Mouse (Mus musculus) heart, postnatal 14 days (tissue): ENCODE data around the gene Smarcb1. TPM values are rescaled to one million over a fixed set of nuclear protein-coding genes. Genes with fewer than 3 reads are reported as not detected.
A peak's percentile ranks its signal among the peaks of the same experiment; 100 is the strongest.

Experiments used
- DNase-seq, 2 experiments: peaks; one replicate each; pipeline ENCODE4 v3.0.0; 2021 to 2022
- intact Hi-C: fragments of 180-260 bp; cut with DNase I; formaldehyde crosslinking; loops from one replicate; pipeline ENCODE4 v1.15.1; 2025
- total RNA-seq, 2 experiments: library from RNA; stranded (reverse); gene quantifications; 2 replicates each; pipeline ENCODE4 v1.2.3; 2021

Gene Smarcb1
- total RNA-seq, 2 experiments from 2014 or later: 26.1 to 29.1 TPM

- DNase-seq: peak; percentile 84 to 92
- intact Hi-C loops: loop anchor here (5.0 kb wide), 1 partner anchor 223 kb away; no protein-coding TSS in a partner anchor
Observed at GRCm38 (mm10) chr10:75859786-75860470, 61.5 kb downstream of the Smarcb1 start, which contains the start of gene Mif. Mif (minus strand) TSS chr10:75860240.

DNA sequence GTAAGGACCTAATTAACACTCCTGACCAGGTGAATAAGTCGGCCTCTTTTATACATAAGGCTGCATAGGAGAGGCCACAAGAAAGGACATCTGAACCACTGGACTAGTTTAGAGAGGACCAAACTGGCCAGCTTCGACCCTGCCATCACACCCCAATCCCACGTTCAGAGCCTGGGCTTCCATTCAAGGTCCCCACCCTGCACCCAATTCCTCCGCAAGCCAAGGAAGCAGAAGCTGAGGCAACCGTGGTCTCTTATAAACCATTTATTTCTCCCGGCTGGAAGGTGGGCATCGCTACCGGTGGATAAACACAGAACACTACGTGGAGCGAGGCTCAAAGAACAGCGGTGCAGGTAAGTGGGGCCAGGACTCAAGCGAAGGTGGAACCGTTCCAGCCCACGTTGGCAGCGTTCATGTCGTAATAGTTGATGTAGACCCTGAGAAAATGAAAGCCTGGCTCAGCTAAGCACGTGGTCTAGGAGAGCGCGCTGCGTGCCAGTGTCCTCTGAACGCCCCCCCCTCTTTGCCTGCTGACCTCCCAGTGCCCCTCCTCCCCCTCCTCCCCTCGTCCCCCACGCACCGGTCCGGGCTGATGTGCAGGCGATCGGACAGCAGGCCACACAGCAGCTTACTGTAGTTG is 62.2 kb downstream of the Smarcb1 start:
- intact Hi-C loops: loop anchor here (5.0 kb wide), 1 partner anchor 222 kb away; no protein-coding TSS in a partner anchor
- no peak for DNase-seq

- intact Hi-C loops: loop anchor here (5.0 kb wide), 1 partner anchor 220 kb away; no protein-coding TSS in a partner anchor
- DNase-seq: no peak
Observed at GRCm38 (mm10) chr10:75857598-75857997, 63.8 kb downstream of the Smarcb1 start.

- intact Hi-C loops: loop anchor here (5.0 kb wide), 1 partner anchor 220 kb away; no protein-coding TSS in a partner anchor
- DNase-seq: no peak
Observed at GRCm38 (mm10) chr10:75856976-75857375, 64.4 kb downstream of the Smarcb1 start.

DNA sequence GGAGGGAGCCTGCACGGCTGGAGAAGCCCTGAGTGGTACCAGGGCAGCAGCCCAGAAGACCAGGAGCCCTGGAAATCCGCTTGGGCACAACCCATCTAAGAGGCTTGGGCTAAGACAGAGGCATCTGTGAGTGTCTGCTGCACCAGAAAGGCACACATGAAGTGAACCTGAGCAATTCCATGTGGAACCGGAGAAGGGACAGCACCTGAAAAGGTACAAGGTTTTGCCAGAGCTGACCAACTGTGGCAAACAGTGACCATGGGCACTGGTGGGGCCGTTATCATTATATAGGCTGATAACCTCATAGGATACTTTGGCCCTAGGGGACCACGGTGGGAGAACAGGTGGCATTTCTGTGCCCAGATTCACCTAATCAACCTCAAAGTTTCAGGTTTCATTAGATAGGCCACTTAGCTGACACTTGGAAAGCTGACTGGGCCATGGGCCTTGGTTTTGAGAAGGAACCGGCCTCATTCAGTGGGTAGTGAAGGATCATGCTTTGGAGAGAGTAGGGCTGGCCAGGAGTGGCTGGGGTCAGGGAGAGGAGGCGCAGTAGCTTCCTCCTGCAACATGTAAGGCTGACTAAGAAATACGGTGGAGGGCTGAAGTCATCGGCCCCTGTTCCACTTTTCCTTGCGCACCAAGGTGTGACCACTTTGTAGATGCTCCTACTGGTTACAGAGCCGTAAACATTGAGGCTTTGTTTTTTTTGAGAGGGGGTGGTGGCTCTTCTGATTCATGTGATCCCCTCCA is 65.1 kb downstream of the Smarcb1 start:
- intact Hi-C loops: loop anchor here (5.0 kb wide), 1 partner anchor 219 kb away; no protein-coding TSS in a partner anchor
- no peak for DNase-seq

GRCm38 (mm10) chr10:75855416-75855981 is 65.9 kb downstream of the Smarcb1 start:
- intact Hi-C loops: loop anchor here (5.0 kb wide), 1 partner anchor 218 kb away; no protein-coding TSS in a partner anchor
- no peak for DNase-seq

DNA sequence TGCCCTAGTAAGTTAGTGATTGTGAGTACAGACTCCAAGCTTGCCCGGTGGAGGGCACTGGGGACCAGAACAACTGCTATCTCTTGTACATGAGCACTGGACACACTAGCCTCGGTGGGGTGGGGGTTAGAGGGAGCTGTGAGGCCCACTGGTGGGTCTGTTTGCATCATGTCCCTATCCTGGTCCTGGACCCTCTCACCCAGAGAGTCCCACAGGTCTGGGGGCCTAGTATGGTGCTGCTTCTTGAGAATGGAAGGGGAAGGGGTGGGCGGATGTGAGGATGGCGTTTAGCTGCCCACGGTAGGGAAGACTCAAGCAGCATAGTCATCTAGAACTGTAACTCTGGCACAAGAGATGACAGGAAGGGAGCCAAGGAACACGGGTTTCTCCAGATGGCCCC is 66.6 kb downstream of the Smarcb1 start:
- intact Hi-C loops: loop anchor here (5.0 kb wide), 2 partner anchors 217 to 267 kb away; partner anchors contain the start of gene Ggt5
- no peak for DNase-seq

DNA sequence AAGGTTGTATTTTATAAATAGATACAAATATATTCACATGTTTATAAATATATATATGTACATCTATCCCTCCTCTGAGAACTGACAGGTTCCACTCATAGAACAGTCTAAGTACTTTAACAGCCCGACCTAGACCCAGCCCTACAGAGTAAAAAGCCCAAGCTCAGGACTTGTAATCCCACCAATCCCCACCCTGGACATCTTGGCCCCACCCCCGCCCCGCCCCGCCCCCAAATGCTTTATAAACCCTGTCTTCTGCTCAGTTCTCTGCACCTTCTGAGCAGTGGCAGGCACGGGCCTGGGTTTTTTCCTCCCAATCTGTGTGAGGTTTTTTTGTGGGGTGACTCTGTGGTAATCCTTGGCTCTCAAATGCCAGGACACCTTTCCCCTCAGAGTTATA is 67.3 kb downstream of the Smarcb1 start:
- intact Hi-C loops: loop anchor here (5.0 kb wide), 1 partner anchor 267 kb away; the partner anchor contains the start of gene Ggt5
- no peak for DNase-seq

GRCm38 (mm10) chr10:75853452-75853851 is 68.0 kb downstream of the Smarcb1 start:
- intact Hi-C loops: loop anchor here (1.0 to 5.0 kb wide), 2 partner anchors 109 to 266 kb away; partner anchors contain the start of gene Ggt5
- DNase-seq: peak; percentile 81 to 90

- intact Hi-C loops: loop anchor here (1.0 to 5.0 kb wide), 2 partner anchors 108 to 265 kb away; partner anchors contain the start of gene Ggt5
- DNase-seq: no peak
Observed at GRCm38 (mm10) chr10:75852539-75853125, 68.8 kb downstream of the Smarcb1 start.

DNA sequence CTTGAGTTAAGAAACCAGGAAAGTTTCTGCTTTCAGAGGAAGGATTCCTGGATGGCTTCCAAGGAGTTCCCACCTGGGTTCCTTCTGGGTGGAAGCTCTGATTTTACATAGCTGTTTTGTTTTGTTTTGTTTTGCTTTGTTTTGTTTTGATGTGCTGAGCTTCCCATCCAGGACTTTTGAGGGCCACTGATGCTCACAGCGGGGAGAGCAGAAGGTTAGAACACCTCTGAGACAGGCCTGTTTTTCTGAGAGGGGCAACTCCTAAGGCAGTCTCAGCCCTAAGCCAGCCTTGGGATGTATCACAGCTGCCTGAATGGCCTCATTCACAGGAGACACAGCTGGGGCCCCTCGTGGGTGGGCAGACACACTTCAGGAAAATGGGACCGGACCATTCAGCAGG is 69.7 kb downstream of the Smarcb1 start:
- no peak for DNase-seq
- intact Hi-C loops: loop anchor here (5.0 kb wide), 1 partner anchor 264 kb away; the partner anchor contains the start of gene Ggt5

DNA sequence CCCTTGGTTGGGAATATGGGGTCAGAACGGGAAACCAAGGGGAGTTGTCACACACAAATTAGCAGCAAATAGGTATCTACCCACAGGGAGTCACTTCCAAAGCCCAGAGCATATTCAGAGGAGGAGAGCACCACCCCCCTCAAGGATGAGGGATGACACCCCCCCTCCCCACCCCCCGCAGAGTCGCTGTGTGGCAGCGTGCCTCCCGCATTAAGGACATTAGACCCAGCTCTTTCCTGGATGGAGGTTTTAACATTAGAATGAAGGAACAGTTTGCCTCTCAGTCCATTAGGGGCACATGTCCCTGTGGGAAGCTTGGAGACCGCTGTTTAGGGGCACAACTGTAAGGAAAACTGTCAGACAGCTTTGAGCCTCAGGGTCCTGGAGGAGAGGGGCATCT is 70.3 kb downstream of the Smarcb1 start:
- DNase-seq: no peak
- intact Hi-C loops: loop anchor here (5.0 kb wide), 1 partner anchor 264 kb away; the partner anchor contains the start of gene Ggt5

DNA sequence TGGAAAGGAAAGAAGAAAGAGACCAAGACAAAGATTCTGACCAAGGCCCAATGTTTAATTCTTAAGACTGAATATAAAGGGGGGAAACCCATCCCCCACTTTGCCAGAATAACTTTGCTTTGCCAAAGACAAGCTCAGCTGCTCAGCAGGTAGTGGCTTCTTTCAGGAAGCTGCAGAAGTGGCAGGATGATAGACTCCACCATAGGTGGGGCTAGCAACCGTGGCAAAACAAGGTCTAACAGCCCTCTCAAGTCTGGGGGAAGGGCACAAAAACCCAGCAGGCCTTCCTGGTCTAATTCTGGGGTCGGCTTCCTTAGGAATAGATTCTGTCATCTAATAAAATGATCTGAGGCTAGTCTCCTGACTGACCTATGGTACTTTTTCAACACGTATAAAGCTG is 73.0 kb downstream of the Smarcb1 start:
- intact Hi-C loops: no loop called here
- no peak for DNase-seq

Other genes with a start within 250 kb of the Smarcb1 start
- 10 to 100 TPM; 23.0 to 24.8 TPM for gene Cabin1, start 157.3 kb downstream of the Smarcb1 start, total RNA-seq
- gene Ddt, start 148.2 kb downstream of the Smarcb1 start, total RNA-seq: 10 to 100 TPM; 44.8 to 61.1 TPM
- not detected for gene Gm20441, start 140.7 kb downstream of the Smarcb1 start, total RNA-seq
- gene Gstt3, start 140.2 kb downstream of the Smarcb1 start, total RNA-seq: 1 to 10 TPM; 1.8 to 4.3 TPM
- gene Gstt1, start 123.0 kb downstream of the Smarcb1 start, total RNA-seq: 1 to 10 TPM; 7.0 to 9.1 TPM
- gene Gstt4, start 99.1 kb downstream of the Smarcb1 start, total RNA-seq: not detected
- 10 to 100 TPM in 1 of 2 experiments, 1 to 10 TPM in 1; 9.4 to 12.1 TPM for gene Gstt2, start 84.2 kb downstream of the Smarcb1 start, total RNA-seq
- 100 to 1,000 TPM; 215 to 220 TPM for gene Mif, start 61.4 kb downstream of the Smarcb1 start, total RNA-seq
- under 1 TPM in 1 of 2 experiments, not detected in 1; 0.51 TPM for gene Derl3, start 28.2 kb downstream of the Smarcb1 start, total RNA-seq
- gene Chchd10, start 11.5 kb upstream of the Smarcb1 start, total RNA-seq: 1,000 to 10,000 TPM; 1,290 to 1,409 TPM
- 1 to 10 TPM; 5.0 to 9.7 TPM for gene Mmp11, start 14.9 kb upstream of the Smarcb1 start, total RNA-seq
- gene Gm867, start 19.1 kb upstream of the Smarcb1 start, total RNA-seq: under 1 TPM in 1 of 2 experiments, not detected in 1; 0.24 TPM
- gene Vpreb3, start 21.4 kb upstream of the Smarcb1 start, total RNA-seq: under 1 TPM in 1 of 2 experiments, not detected in 1; 0.65 TPM
- gene Gm5134, start 32.9 kb upstream of the Smarcb1 start, total RNA-seq: not detected
- 1 to 10 TPM; 8.6 to 9.5 TPM for gene Zfp280b, start 111.0 kb upstream of the Smarcb1 start, total RNA-seq
- not detected for gene Slc5a4b, start 189.3 kb upstream of the Smarcb1 start, total RNA-seq
- not detected for gene Slc5a4a, start 225.8 kb upstream of the Smarcb1 start, total RNA-seq